Mouse (Mus musculus): ENCODE measurements around the gene Tspyl1. TPM values are rescaled to one million over a fixed set of nuclear protein-coding genes. Genes with fewer than 3 reads are reported as not detected.

Tspyl1 gene
- polyA plus RNA-seq, 1 experiment from 2014 or later, result 52.7 TPM

DNA sequence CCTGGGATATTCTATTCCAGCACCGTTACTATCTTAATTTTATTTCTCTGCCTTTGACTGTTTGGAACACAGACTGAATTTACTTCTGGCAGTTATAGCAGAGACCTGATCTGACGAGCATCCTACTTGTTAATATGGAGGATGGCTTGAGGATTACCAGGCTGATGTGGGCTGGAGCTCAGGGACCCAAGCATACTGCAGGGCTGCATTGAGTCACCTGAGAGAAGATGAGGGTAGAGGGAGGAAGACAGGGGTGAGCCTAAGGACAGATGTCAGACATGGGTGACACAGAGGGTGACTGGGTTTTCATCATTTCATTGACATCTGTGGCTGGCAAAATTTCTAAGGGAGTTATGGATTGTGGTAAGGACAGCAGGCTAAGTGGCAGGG is 35.2 kb downstream of the Tspyl1 start:
- 27% methylated on average over 2 of the region's 2 CpGs for WGBS (ENCODE audit: insufficient replicate concordance)
- Histone ChIP-seq H3K27ac (ENCODE audit: low read depth, low read length) (no peak overlapping the region), H3K9me3 (replicated peaks; ENCODE audit: control insufficient read depth, low read length) (no peaks in the 10 kb centered on the region), H3K4me1 (ENCODE audit: control insufficient read depth, insufficient read depth, low read length) (peaks cover 8% of the 10 kb centered on the region), H3K4me2 (no peak overlapping the region), H3K27me3 (ENCODE audit: control insufficient read depth, insufficient read depth, low read length) (no peaks in the 10 kb centered on the region), H3K4me3 (ENCODE audit: low read depth, low read length) (no peak overlapping the region), H3K9ac (ENCODE audit: low read depth, low read length) (no peak overlapping the region), H3K36me3 (ENCODE audit: control insufficient read depth, insufficient read depth, low read length) (no peaks in the 10 kb centered on the region)
- no peak; the same call in 1 of the 2 replicates for ATAC-seq (replicated peaks; ENCODE audit: insufficient number of reproducible peaks, low FRiP score, low TSS enrichment)

- Histone ChIP-seq H3K27ac (ENCODE audit: low read depth, low read length) (no peak overlapping the region), H3K27me3 (ENCODE audit: control insufficient read depth, insufficient read depth, low read length) (no peaks in the 10 kb centered on the region), H3K4me2 (no peak overlapping the region), H3K36me3 (ENCODE audit: control insufficient read depth, insufficient read depth, low read length) (no peaks in the 10 kb centered on the region), H3K9ac (ENCODE audit: low read depth, low read length) (no peak overlapping the region), H3K9me3 (replicated peaks; ENCODE audit: control insufficient read depth, low read length) (no peaks in the 10 kb centered on the region), H3K4me1 (ENCODE audit: control insufficient read depth, insufficient read depth, low read length) (peaks cover 8% of the 10 kb centered on the region), H3K4me3 (ENCODE audit: low read depth, low read length) (no peak overlapping the region)
- WGBS (ENCODE audit: insufficient replicate concordance), result 63% methylated on average over 2 of the region's 2 CpGs
- ATAC-seq (replicated peaks; ENCODE audit: insufficient number of reproducible peaks, low FRiP score, low TSS enrichment), result no peak
Measured at GRCm38 (mm10) chr10:34320809-34321208, 38.8 kb downstream of the Tspyl1 start.

DNA sequence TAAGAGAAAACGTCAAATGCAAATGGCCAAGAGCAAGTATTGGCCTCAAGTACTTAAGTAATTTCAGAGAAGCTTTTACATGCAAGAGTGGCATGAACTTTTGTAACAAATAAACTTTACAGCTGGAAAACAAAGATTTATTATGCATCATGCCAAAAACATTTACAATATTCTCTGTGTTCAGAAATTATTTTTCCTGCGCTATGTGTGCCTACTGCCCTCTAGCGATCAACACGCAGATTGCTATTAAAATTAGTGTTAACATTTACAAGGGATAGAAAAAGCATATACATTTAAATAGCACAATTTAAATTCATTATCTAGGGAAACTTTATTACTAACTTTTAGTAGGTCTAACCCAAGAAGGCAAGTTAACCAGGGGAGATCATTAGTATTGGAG is 44.7 kb downstream of the Tspyl1 start:
- Histone ChIP-seq H3K4me2 (no peak overlapping the region), H3K27ac (ENCODE audit: low read depth, low read length) (no peak overlapping the region), H3K4me1 (ENCODE audit: control insufficient read depth, insufficient read depth, low read length) (no peaks in the 10 kb centered on the region; the same call in 1 of the 2 replicates), H3K9ac (ENCODE audit: low read depth, low read length) (no peak overlapping the region), H3K4me3 (ENCODE audit: low read depth, low read length) (no peak overlapping the region), H3K27me3 (ENCODE audit: control insufficient read depth, insufficient read depth, low read length) (no peaks in the 10 kb centered on the region), H3K9me3 (replicated peaks; ENCODE audit: control insufficient read depth, low read length) (no peaks in the 10 kb centered on the region), H3K36me3 (ENCODE audit: control insufficient read depth, insufficient read depth, low read length) (no peaks in the 10 kb centered on the region)
- 28% methylated on average over 4 of the region's 4 CpGs for WGBS (ENCODE audit: insufficient replicate concordance)
- no peak for ATAC-seq (replicated peaks; ENCODE audit: insufficient number of reproducible peaks, low FRiP score, low TSS enrichment)

- Histone ChIP-seq H3K4me1 (ENCODE audit: control insufficient read depth, insufficient read depth, low read length) (no peaks in the 10 kb centered on the region; the same call in 1 of the 2 replicates), H3K4me3 (ENCODE audit: low read depth, low read length) (no peak overlapping the region), H3K9me3 (replicated peaks; ENCODE audit: control insufficient read depth, low read length) (no peaks in the 10 kb centered on the region), H3K9ac (ENCODE audit: low read depth, low read length) (no peak overlapping the region), H3K27ac (ENCODE audit: low read depth, low read length) (no peak overlapping the region), H3K27me3 (ENCODE audit: control insufficient read depth, insufficient read depth, low read length) (no peaks in the 10 kb centered on the region), H3K4me2 (no peak overlapping the region), H3K36me3 (ENCODE audit: control insufficient read depth, insufficient read depth, low read length) (no peaks in the 10 kb centered on the region)
- WGBS (ENCODE audit: insufficient replicate concordance), result 52% methylated on average over 5 of the region's 5 CpGs
- ATAC-seq (replicated peaks; ENCODE audit: insufficient number of reproducible peaks, low FRiP score, low TSS enrichment), result no peak
Measured at GRCm38 (mm10) chr10:34327144-34327543, 45.2 kb downstream of the Tspyl1 start.

GRCm38 (mm10) chr10:34328310-34328709 is 46.3 kb downstream of the Tspyl1 start:
- 2% methylated on average over 2 of the region's 2 CpGs for WGBS (ENCODE audit: insufficient replicate concordance)
- Histone ChIP-seq H3K4me3 (ENCODE audit: low read depth, low read length) (no peak overlapping the region), H3K9ac (ENCODE audit: low read depth, low read length) (no peak overlapping the region), H3K9me3 (replicated peaks; ENCODE audit: control insufficient read depth, low read length) (no peaks in the 10 kb centered on the region), H3K4me1 (ENCODE audit: control insufficient read depth, insufficient read depth, low read length) (no peaks in the 10 kb centered on the region; the same call in 1 of the 2 replicates), H3K27ac (ENCODE audit: low read depth, low read length) (no peak overlapping the region), H3K27me3 (ENCODE audit: control insufficient read depth, insufficient read depth, low read length) (no peaks in the 10 kb centered on the region), H3K36me3 (ENCODE audit: control insufficient read depth, insufficient read depth, low read length) (no peaks in the 10 kb centered on the region), H3K4me2 (peak overlapping the region; percentile 27)
- ATAC-seq (replicated peaks; ENCODE audit: insufficient number of reproducible peaks, low FRiP score, low TSS enrichment), result no peak

Other genes starting within 250 kb of the Tspyl1 start
- gene Trappc3l, start 244.6 kb upstream of the Tspyl1 start, polyA plus RNA-seq (2014; fragmentation: Nextera tagmentation; extraction: Ambion mirVana), result not detected in 2 replicates
- gene Calhm4, start 237.9 kb upstream of the Tspyl1 start, polyA plus RNA-seq (2014; fragmentation: Nextera tagmentation; extraction: Ambion mirVana), result 0.06 TPM in 1 of 2 replicates, not detected in the other
- gene Calhm5, start 185.7 kb upstream of the Tspyl1 start, polyA plus RNA-seq (2014; fragmentation: Nextera tagmentation; extraction: Ambion mirVana), result 0.86 and 1.2 TPM in 2 replicates
- gene Calhm6, start 154.2 kb upstream of the Tspyl1 start, polyA plus RNA-seq (2014; fragmentation: Nextera tagmentation; extraction: Ambion mirVana), result 0.29 and 0.68 TPM in 2 replicates
- gene Dse, start 74.5 kb upstream of the Tspyl1 start, polyA plus RNA-seq (2014; fragmentation: Nextera tagmentation; extraction: Ambion mirVana), result 21.3 and 23.2 TPM in 2 replicates
- 6.3 and 9.5 TPM in 2 replicates for gene Tspyl4, start 15.3 kb downstream of the Tspyl1 start, polyA plus RNA-seq (2014; fragmentation: Nextera tagmentation; extraction: Ambion mirVana)
- 0.20 and 0.24 TPM in 2 replicates for gene Col10a1, start 107.8 kb downstream of the Tspyl1 start, polyA plus RNA-seq (2014; fragmentation: Nextera tagmentation; extraction: Ambion mirVana)
- gene Nt5dc1, start 136.4 kb downstream of the Tspyl1 start, polyA plus RNA-seq (2014; fragmentation: Nextera tagmentation; extraction: Ambion mirVana), result 6.5 and 6.9 TPM in 2 replicates
- 5.9 and 6.8 TPM in 2 replicates for gene Frk, start 201.2 kb downstream of the Tspyl1 start, polyA plus RNA-seq (2014; fragmentation: Nextera tagmentation; extraction: Ambion mirVana)

Measured in heart, embryonic 11.5 days (tissue).